Mouse (Mus musculus): ENCODE results near the gene Tesc.

Gene Tesc

DNA sequence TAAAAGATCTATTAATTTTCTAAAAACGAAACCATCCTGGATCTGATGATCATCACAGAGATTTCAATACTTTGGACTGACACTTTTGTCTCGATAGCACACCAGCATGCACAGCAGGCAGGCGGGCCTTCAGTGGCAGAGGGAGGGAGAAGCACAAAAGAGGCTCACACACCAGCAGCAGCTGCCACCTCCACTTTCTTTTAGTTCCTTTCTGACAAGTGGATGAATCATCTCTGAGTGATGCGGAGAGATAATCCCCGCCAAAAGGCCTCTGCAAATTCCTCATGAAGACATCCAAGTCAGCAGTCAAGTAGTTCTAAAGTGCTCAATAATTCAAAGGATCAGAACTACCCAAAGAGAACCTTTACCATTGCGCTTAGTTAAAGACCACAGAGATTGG, 51.8 kb downstream of the Tesc start:
- no peak for DNase-seq

GRCm38 (mm10) chr5:118079839-118080250, 52.3 kb downstream of the Tesc start:
- DNase-seq: no peak

- no peak for DNase-seq
These were observed 53.9 kb downstream of the Tesc start for GRCm38 (mm10) chr5:118081374-118081949.

DNA sequence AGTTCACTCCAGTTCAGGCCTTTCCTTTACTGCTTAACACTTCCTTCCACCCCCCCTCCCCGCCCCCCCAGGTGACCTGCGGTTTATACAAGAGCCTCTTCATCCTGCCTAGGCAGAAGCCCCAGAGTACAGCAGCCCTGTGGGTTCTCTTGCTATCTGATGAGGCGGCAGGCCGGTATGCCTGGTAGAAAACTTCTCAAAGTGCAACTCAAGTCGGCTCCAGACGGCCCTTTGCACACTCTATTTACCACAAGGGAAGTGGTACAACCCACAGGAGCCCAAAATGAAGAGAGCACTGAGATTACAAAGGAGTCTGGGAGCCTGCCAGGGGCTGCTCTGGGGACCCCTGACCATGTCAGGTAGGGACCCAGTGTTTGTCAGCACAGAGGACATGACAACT, 54.5 kb downstream of the Tesc start:
- no peak for DNase-seq

DNA sequence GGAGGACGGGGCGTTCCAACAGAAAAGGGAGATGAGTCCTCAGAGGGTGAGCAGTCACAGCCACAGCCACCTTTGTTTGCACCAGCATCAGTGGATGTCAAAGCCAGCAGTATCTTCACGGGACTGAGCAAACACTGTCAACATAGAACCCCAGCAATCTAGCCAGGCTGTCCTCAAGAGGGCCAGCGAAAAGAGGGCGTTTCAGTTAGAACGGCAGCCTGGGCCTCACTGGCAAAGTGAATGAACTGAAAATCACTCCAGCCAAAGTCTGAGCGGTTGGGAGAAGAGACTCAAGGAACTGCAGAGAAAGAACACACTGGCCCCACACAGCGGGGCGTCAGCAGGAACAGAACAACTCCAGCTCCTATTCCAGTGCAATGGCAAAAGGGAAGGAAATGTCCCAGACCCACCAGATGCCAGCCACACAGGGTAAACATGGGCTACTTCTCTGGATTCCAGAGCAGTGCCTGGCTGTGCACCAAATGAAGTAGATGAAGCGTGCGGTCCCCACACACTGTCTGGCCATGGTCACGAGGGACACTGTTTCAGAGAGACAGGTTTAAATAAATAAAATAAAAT, 55.6 kb downstream of the Tesc start:
- DNase-seq: no peak

DNA sequence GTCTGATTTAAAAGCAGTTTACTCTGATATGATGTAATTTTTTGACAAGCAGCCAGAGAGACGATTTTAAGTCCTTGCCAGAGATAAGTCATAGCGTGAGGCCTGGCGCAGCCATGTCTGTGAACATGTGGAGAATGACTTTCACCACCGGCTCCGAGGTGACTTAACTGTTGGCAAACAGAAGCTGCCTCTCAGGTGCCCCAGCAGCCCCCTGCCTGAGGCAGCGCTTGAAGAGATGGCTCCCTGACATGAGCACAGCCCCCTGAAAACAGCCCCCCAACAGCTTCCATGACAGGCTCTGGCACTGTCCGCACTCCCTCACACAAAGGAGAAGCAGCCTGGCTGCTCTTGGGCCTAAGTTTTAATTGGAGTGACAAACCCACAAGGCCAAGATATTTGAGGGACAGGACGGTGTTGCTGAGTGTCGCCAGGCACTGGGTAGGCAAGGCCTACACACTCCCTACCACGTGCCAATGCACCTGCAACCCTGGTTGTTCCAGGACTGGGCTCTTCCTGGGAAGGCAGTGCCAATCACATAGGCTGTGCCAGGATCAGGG, 56.7 kb downstream of the Tesc start:
- DNase-seq: no peak

DNA sequence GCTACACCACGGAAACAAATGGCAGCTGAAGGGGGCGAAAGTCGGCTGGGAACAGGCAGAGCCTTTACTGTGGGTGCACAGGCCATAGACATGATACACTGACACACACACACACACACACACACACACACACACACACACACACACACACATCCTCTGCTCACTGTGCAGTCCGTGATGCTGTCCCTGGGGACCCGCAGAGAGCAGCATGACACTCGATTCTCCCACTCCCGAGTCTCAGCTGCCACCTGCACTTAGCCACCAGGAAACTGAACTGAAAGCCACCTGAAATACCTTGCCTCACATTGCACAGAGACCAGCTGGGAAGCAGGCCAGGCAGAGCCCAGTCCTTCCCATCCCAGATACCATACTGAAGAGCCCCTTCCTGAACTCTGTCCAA, 57.8 kb downstream of the Tesc start:
- DNase-seq: no peak

DNA sequence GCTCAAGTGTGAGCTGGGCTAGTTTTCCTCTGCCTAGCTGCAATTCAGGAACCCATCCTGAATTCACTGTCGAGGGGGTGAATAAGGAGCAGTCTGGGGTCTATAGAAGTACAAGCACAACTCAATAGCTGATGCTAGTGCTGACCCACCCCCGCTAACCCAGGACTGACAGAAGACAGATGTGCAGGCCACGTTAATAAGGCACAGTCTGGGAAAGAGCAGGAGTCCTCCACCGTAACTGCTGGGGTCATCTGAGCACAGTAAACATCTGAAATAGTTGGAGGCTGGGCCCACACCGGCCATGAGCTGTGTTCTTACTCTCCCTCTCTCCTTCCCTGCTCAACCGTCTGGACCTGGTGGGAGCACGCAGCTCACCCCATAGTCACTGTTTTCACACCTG, 59.4 kb downstream of the Tesc start:
- no peak for DNase-seq

GRCm38 (mm10) chr5:118089102-118089501, 61.6 kb downstream of the Tesc start:
- DNase-seq: peak; percentile 28

- DNase-seq: no peak
These were observed 62.6 kb downstream of the Tesc start for GRCm38 (mm10) chr5:118090101-118090500.

DNA sequence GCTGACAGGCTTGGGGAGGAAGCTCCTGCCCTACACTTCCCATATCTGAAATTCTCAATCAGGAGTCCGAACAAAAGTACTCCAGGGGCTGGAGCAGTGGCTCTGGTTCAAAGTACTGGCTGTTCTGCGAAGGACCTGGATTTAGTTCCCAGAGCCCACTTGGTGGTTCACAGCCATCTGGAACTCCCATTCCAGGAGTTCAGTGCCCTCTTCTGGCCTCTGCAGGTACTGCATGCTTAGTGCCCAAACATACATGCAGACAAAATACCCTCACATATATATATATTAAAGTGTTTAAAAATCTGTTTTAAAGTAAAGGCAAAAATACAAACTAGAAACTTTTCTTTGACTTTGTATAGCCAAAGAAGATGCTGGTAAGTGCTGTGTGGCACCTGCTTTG, 63.3 kb downstream of the Tesc start:
- peak; percentile 42 for DNase-seq

DNA sequence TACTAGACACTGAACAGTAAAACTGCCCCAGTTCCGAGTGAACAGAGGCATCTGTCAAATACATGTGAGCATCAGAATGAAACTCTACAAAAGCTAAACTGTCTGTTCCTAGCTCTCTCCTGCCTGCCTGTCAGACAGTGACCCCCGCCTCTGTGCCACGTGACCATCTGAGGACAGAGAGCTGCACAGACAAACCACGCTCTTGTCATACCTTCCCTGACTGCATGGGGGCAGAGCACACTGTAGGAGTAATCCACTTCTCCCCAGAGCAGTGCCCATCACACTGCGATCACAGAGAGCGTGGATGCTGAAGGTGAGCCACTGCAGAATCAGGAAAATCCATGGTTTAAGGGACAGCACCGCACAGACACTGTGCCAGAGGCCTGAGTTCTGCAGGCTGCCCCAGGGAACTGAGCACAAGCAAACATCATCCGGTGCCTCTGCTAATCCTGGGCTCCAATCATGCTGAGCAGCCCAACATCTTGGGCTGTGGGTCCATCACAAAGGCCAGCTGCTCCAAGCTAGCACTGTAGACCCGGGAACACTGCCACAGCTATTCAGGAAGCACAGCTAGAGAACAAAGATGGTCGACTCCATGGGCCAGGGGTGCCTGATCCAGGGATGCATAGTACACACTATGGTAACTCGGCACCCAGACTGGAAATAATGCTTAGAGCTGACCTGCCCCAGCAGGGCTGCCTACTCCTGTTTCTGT, 65.9 kb downstream of the Tesc start:
- no peak for DNase-seq

DNA sequence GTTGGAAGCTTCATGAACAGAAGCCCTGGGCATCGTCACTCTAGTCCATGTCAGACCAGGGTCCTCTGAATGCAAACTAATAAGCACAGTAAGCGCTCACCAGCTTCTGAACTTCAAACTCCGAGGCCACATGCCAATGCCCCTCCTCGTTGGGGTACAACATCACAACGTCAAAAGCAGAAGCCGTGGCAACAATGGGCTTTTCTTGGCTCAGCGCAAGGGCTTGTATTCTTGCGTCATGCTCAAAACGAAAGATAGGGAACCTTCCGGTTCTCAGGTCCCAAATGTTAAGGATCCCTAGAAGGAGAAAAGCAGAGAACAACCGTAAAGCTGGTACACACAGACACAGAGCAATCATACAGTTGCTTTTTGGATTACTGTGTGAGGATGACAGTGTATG, 67.9 kb downstream of the Tesc start:
- no peak for DNase-seq

DNA sequence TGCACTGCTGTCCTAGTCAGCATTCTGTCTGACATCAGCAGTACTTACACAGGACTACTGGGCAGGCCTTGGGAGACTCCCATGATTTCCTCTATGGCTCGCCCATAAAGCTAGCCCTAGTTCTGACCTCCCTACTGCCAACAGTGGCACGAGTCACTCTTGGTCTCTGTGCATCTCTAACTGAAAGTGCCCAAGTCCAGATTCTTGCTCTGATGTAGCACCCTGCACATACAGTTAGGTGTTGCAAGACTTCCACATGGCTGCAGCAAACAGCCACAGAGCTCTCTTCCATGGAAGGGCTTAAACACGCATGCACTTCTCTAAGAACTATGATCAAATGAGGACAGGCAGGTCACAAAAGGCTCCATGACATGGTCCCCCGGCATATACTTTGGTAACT, 68.3 kb downstream of the Tesc start:
- no peak for DNase-seq

DNA sequence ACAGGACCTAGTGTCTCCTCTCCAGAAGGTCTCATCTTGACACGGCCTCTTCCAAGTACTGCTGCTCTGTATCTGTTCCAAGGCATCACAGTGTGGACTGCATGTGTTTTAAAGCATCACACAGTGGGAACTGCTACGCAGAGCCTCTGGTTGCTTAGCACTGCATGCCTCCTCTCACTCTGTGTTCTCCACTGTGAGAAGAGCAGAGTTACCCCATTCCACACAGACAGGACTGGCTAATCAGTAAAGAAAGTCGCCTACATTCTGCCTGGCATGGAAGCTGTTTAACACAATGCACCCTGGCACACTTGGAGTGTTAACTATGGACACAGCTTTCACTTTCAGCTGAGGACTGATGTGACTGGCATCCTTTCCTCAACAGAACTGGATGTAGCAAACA, 68.8 kb downstream of the Tesc start:
- DNase-seq: no peak

- no peak for DNase-seq
These were observed 71.7 kb downstream of the Tesc start for GRCm38 (mm10) chr5:118099069-118099869.

DNA sequence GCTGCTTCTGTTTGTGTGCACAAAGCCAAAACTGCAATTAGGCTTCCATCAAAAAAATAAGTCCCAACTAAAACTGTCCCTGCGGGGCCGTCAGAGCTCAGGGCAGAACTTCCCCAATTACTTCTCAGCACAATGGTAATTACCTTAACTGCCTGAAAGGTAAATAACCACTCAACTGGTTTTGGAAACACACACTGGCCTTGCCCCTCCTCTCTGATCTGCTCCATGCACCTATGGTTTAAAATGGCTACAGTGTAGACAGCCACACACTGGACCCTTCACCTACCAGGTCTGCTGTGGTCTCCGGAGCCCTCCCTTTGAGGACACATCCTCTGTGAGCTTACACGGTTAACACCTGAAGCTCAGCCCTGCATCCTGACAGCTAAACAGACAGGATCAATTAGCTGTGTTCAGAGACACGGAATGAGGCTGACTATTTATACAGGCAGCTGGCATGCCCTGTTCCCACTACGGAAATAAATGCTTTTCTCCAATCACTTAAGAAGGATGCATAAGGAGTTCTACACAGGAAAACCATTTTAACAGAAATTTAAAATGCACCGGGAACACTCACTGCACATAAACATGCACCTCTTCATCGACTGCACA, 72.4 kb downstream of the Tesc start:
- DNase-seq: no peak

GRCm38 (mm10) chr5:118105536-118105935, 78.0 kb downstream of the Tesc start:
- peak; percentile 19 for DNase-seq

DNA sequence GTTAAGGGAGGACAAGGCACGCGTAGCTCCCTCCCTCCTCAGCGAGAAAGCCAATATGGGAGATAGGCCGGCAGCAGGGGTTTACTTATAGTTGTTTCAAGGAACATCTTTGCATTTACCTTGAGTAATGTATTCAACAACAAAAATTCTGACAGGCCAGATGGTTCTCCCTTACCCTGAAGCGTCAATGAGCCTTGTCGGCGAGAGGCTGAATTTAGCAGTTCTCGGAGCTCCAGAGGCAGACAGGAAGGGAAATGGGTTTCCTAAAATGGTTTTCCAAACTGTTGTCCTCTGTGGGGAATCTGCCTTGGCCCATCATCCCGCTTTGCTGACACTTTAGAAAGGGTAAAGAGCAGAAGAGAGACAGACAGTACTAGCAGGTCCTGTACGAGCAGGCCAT, 79.1 kb downstream of the Tesc start:
- no peak for DNase-seq

GRCm38 (mm10) chr5:118108124-118108793, 80.7 kb downstream of the Tesc start:
- no peak for DNase-seq

GRCm38 (mm10) chr5:118108794-118109440, 81.4 kb downstream of the Tesc start:
- DNase-seq: no peak

All from kidney, adult 9 months (tissue).